Mouse (Mus musculus): Measurements from ENCODE around the gene Rasa2. TPM values are rescaled to one million over a fixed set of nuclear protein-coding genes. Genes with fewer than 3 reads are reported as not detected.
A peak's percentile ranks its signal among the peaks of the same experiment; 100 is the strongest.

Gene Rasa2
- polyA plus RNA-seq, 1 experiment from 2014 or later = 2.6 TPM

- Histone ChIP-seq H3K9me3 (replicated peaks; ENCODE audit: control insufficient read depth, low read length) (no peaks in the 10 kb centered on the region), H3K4me2 (ENCODE audit: low read depth, low read length) (no peak overlapping the region), H3K4me3 (ENCODE audit: low read depth, low read length) (no peak overlapping the region), H3K27me3 (ENCODE audit: control insufficient read depth, insufficient read depth, low read depth, low read length) (no peaks in the 10 kb centered on the region), H3K36me3 (ENCODE audit: control insufficient read depth, insufficient read depth) (no peaks in the 10 kb centered on the region), H3K27ac (ENCODE audit: low read length) (no peak overlapping the region), H3K4me1 (ENCODE audit: control insufficient read depth, low read depth, low read length) (peaks cover 5% of the 10 kb centered on the region), H3K9ac (ENCODE audit: low read depth, low read length) (no peak overlapping the region)
- no peak for ATAC-seq (ENCODE audit: low read depth)
- 65% methylated on average over 6 of the region's 6 CpGs for WGBS (ENCODE audit: insufficient replicate concordance)
These were observed 96.0 kb downstream of the Rasa2 start for GRCm38 (mm10) chr9:96535431-96535830.

GRCm38 (mm10) chr9:96534256-96534655 lies 97.2 kb downstream of the Rasa2 start:
- no peak for ATAC-seq (ENCODE audit: low read depth)
- WGBS (ENCODE audit: insufficient replicate concordance) = 75% methylated on average over 4 of the region's 4 CpGs
- Histone ChIP-seq H3K36me3 (ENCODE audit: control insufficient read depth, insufficient read depth) (no peaks in the 10 kb centered on the region), H3K4me1 (ENCODE audit: control insufficient read depth, low read depth, low read length) (peaks cover 5% of the 10 kb centered on the region), H3K4me3 (ENCODE audit: low read depth, low read length) (no peak overlapping the region), H3K27me3 (ENCODE audit: control insufficient read depth, insufficient read depth, low read depth, low read length) (no peaks in the 10 kb centered on the region), H3K9me3 (replicated peaks; ENCODE audit: control insufficient read depth, low read length) (no peaks in the 10 kb centered on the region), H3K27ac (ENCODE audit: low read length) (no peak overlapping the region), H3K9ac (ENCODE audit: low read depth, low read length) (no peak overlapping the region), H3K4me2 (ENCODE audit: low read depth, low read length) (no peak overlapping the region)

DNA sequence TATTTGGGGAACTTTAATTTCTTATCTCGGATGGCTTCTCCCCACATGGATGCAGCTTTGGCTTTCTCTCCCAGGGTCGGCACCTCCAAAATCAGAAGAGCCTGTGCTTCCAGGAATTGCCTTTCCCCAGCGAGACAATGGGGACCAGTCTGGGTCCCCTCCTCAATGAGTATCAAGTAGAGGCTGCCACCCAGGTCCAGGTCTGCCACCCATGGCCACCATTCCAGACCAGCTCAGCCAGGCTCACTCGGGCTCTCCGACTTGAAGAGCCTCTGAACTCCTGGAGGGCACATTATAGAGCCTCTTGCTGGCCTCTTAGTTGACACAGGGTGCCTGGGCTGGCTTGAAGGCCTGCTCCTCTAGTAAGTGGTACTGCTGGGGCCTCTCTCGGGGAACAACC lies 97.9 kb downstream of the Rasa2 start:
- Histone ChIP-seq H3K27ac (ENCODE audit: low read length) (no peak overlapping the region), H3K4me2 (ENCODE audit: low read depth, low read length) (no peak overlapping the region), H3K9me3 (replicated peaks; ENCODE audit: control insufficient read depth, low read length) (no peaks in the 10 kb centered on the region), H3K9ac (ENCODE audit: low read depth, low read length) (no peak overlapping the region), H3K4me3 (ENCODE audit: low read depth, low read length) (no peak overlapping the region), H3K27me3 (ENCODE audit: control insufficient read depth, insufficient read depth, low read depth, low read length) (no peaks in the 10 kb centered on the region), H3K36me3 (ENCODE audit: control insufficient read depth, insufficient read depth) (no peaks in the 10 kb centered on the region), H3K4me1 (ENCODE audit: control insufficient read depth, low read depth, low read length) (peaks cover 5% of the 10 kb centered on the region)
- WGBS (ENCODE audit: insufficient replicate concordance) = 60% methylated on average over 6 of the region's 6 CpGs
- ATAC-seq (ENCODE audit: low read depth) = no peak

DNA sequence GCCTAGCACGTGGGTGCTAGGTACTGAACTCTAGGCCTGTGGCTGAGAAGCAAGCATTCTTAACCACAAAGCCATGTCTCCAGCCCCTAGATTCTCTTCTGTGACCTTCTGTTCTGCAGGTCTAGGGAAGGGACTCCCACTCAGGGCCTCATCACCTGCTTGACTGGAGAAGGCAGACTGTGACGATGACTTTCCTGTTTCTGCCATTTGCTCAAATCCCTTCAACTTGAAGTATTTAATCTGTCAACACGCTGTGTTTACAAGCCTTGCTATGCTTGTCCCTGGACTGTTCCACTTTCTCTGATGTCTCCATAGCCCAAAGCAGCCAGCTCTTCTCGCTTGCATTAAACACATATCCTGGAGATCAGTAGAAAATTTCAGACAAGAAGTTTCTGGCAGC lies 98.9 kb downstream of the Rasa2 start:
- peaks cover 5% of the 10 kb centered on the region for H3K4me1 ChIP-seq (ENCODE audit: control insufficient read depth, low read depth, low read length)
- H3K36me3 ChIP-seq (ENCODE audit: control insufficient read depth, insufficient read depth) = no peaks in the 10 kb centered on the region
- H3K9ac ChIP-seq (ENCODE audit: low read depth, low read length) = no peak overlapping the region
- no peaks in the 10 kb centered on the region for H3K27me3 ChIP-seq (ENCODE audit: control insufficient read depth, insufficient read depth, low read depth, low read length)
- ATAC-seq (ENCODE audit: low read depth) = no peak
- no peak overlapping the region for H3K4me2 ChIP-seq (ENCODE audit: low read depth, low read length)
- H3K27ac ChIP-seq (ENCODE audit: low read length) = no peak overlapping the region
- 60% methylated on average over 4 of the region's 4 CpGs for WGBS (ENCODE audit: insufficient replicate concordance)
- H3K9me3 ChIP-seq (replicated peaks; ENCODE audit: control insufficient read depth, low read length) = no peaks in the 10 kb centered on the region
- H3K4me3 ChIP-seq (ENCODE audit: low read depth, low read length) = no peak overlapping the region

DNA sequence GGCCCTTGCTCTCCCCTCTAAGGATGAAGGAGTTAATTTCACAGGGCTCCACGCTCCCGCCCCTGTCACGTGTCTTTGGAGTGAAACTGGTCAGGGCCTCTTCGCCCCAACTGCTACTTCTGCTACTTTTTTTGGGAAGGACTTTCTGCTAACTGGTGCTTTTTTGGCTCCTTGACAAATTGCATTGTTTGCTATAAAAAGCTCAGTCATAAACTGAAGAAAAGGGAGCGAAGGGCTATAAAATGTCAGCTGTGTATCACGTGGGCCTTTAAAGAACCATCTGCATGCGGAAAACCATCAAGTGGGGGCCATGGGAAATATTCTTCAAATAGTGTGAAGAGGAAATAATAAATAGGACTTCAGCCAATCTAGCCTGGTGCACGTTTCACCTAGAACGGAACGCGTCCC lies 100.7 kb downstream of the Rasa2 start:
- ATAC-seq (ENCODE audit: low read depth) = peak; percentile 32; the same call in 1 of the 2 replicates
- H3K4me3 ChIP-seq (ENCODE audit: low read depth, low read length) = no peak overlapping the region
- no peak overlapping the region for H3K27ac ChIP-seq (ENCODE audit: low read length)
- no peaks in the 10 kb centered on the region for H3K36me3 ChIP-seq (ENCODE audit: control insufficient read depth, insufficient read depth)
- no peak overlapping the region for H3K4me2 ChIP-seq (ENCODE audit: low read depth, low read length)
- H3K9me3 ChIP-seq (replicated peaks; ENCODE audit: control insufficient read depth, low read length) = no peaks in the 10 kb centered on the region
- H3K27me3 ChIP-seq (ENCODE audit: control insufficient read depth, insufficient read depth, low read depth, low read length) = no peaks in the 10 kb centered on the region
- no peak overlapping the region for H3K9ac ChIP-seq (ENCODE audit: low read depth, low read length)
- H3K4me1 ChIP-seq (ENCODE audit: control insufficient read depth, low read depth, low read length) = no peaks in the 10 kb centered on the region
- WGBS (ENCODE audit: insufficient replicate concordance) = 63% methylated on average over 11 of the region's 11 CpGs

DNA sequence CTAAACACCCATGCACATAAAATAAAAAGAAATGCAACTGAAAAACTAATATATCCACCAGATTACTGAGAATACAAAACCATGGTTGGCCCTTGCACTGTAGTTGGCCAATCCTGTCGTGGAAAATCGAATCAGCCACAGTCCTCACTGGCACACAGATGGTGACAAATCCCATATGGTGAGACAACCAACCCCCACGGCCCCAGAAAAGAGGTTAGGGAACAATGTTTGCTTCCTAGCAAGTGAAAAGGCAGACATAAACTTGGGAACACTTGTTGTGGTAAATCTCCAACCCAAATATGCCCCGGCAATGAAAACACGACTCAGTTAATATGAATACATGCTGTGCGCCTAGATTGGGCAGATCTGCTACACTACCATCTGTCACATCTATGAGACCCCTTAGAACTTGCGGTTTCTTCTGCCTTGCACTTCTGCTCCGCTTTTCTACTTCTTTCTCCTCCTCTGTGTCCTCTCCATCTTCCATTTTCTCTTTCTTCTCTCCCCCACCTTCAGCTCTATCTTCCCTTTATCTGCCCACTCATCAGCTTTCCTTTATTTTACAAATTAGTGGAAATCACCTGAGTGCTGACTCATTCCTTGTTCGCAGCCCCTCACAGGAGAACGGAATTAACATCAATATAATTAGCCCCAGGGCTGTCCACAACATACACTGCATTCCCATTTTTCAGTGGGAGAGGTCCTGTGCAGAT lies 101.3 kb downstream of the Rasa2 start:
- WGBS (ENCODE audit: insufficient replicate concordance) = 67% methylated on average over 10 of the region's 10 CpGs
- no peak for ATAC-seq (ENCODE audit: low read depth)
- H3K9me3 ChIP-seq (replicated peaks; ENCODE audit: control insufficient read depth, low read length) = no peaks in the 10 kb centered on the region

GRCm38 (mm10) chr9:96526011-96526410 lies 105.4 kb downstream of the Rasa2 start:
- no peaks in the 10 kb centered on the region for H3K9me3 ChIP-seq (replicated peaks; ENCODE audit: control insufficient read depth, low read length)
- no peak for ATAC-seq (ENCODE audit: low read depth)
- 37% methylated on average over 4 of the region's 4 CpGs for WGBS (ENCODE audit: insufficient replicate concordance)

More for the DNA sequence above, 101.3 kb downstream of the Rasa2 start:
- Histone ChIP-seq H3K4me1 (ENCODE audit: control insufficient read depth, low read depth, low read length) (no peaks in the 10 kb centered on the region), H3K4me3 (ENCODE audit: low read depth, low read length) (no peak overlapping the region), H3K27me3 (ENCODE audit: control insufficient read depth, insufficient read depth, low read depth, low read length) (no peaks in the 10 kb centered on the region), H3K27ac (ENCODE audit: low read length) (no peak overlapping the region), H3K36me3 (ENCODE audit: control insufficient read depth, insufficient read depth) (no peaks in the 10 kb centered on the region), H3K4me2 (ENCODE audit: low read depth, low read length) (no peak overlapping the region), H3K9ac (ENCODE audit: low read depth, low read length) (no peak overlapping the region)

GRCm38 (mm10) chr9:96524972-96525506 lies 106.4 kb downstream of the Rasa2 start, which contains the start of gene Gm28729:
Gene Gm28729, minus strand, starts transcription at chr9:96525264.
- Histone ChIP-seq H3K9ac (ENCODE audit: low read depth, low read length) (no peak within 1 kb of the TSS), H3K36me3 (ENCODE audit: control insufficient read depth, insufficient read depth) (no peaks in the 10 kb centered on the region), H3K4me3 (ENCODE audit: low read depth, low read length) (no peak within 1 kb of the TSS), H3K4me1 (ENCODE audit: control insufficient read depth, low read depth, low read length) (no peaks in the 10 kb centered on the region), H3K4me2 (ENCODE audit: low read depth, low read length) (no peak within 1 kb of the TSS), H3K9me3 (replicated peaks; ENCODE audit: control insufficient read depth, low read length) (no peaks in the 10 kb centered on the region), H3K27ac (ENCODE audit: low read length) (no peak within 1 kb of the TSS), H3K27me3 (ENCODE audit: control insufficient read depth, insufficient read depth, low read depth, low read length) (no peaks in the 10 kb centered on the region)
- ATAC-seq (ENCODE audit: low read depth) = peak; percentile 27; the same call in 1 of the 2 replicates
- WGBS (ENCODE audit: insufficient replicate concordance) = 39% methylated on average over 12 of the region's 12 CpGs

More at GRCm38 (mm10) chr9:96526011-96526410, 105.4 kb downstream of the Rasa2 start:
- no peak overlapping the region for H3K4me3 ChIP-seq (ENCODE audit: low read depth, low read length)
- H3K36me3 ChIP-seq (ENCODE audit: control insufficient read depth, insufficient read depth) = no peaks in the 10 kb centered on the region
- no peak overlapping the region for H3K27ac ChIP-seq (ENCODE audit: low read length)
- H3K27me3 ChIP-seq (ENCODE audit: control insufficient read depth, insufficient read depth, low read depth, low read length) = no peaks in the 10 kb centered on the region
- H3K4me1 ChIP-seq (ENCODE audit: control insufficient read depth, low read depth, low read length) = no peaks in the 10 kb centered on the region
- no peak overlapping the region for H3K9ac ChIP-seq (ENCODE audit: low read depth, low read length)
- no peak overlapping the region for H3K4me2 ChIP-seq (ENCODE audit: low read depth, low read length)

- WGBS (ENCODE audit: insufficient replicate concordance) = 70% methylated on average over 5 of the region's 5 CpGs
- no peaks in the 10 kb centered on the region for H3K4me1 ChIP-seq (ENCODE audit: control insufficient read depth, low read depth, low read length)
- H3K36me3 ChIP-seq (ENCODE audit: control insufficient read depth, insufficient read depth) = no peaks in the 10 kb centered on the region
- H3K4me3 ChIP-seq (ENCODE audit: low read depth, low read length) = no peak overlapping the region
- H3K4me2 ChIP-seq (ENCODE audit: low read depth, low read length) = no peak overlapping the region
- H3K27me3 ChIP-seq (ENCODE audit: control insufficient read depth, insufficient read depth, low read depth, low read length) = no peaks in the 10 kb centered on the region
- no peak overlapping the region for H3K9ac ChIP-seq (ENCODE audit: low read depth, low read length)
- no peaks in the 10 kb centered on the region for H3K9me3 ChIP-seq (replicated peaks; ENCODE audit: control insufficient read depth, low read length)
- no peak for ATAC-seq (ENCODE audit: low read depth)
- H3K27ac ChIP-seq (ENCODE audit: low read length) = no peak overlapping the region
These were observed 108.3 kb downstream of the Rasa2 start for GRCm38 (mm10) chr9:96523148-96523547.

Measured in liver, embryonic 16.5 days (tissue).